Mouse (Mus musculus) midbrain, embryonic 11.5 days (tissue): Measurements from ENCODE around the gene Rbfox1. TPM values are rescaled to one million over a fixed set of nuclear protein-coding genes. Genes with fewer than 3 reads are reported as not detected.

Experiments
- ATAC-seq: fragments of 200-750 bp; cut with Nextera tagmentation; 2 replicates; pipeline ENCODE4 v1.8.0; 2017; ENCODE audit warnings: moderate TSS enrichment, moderate library complexity; ENCODE audit not compliant: low FRiP score
- DNase-seq: peaks from one replicate; pipeline ENCODE4 v3.0.0; 2015; ENCODE audit warnings: low spot score; ENCODE audit errors: missing footprints
- H3K27ac ChIP-seq: fragments of 300-500 bp; sonication (generic); 2 replicates; pipeline ENCODE4 v1.5.1; 2014; ENCODE audit warnings: low read depth, low read length
- H3K27me3 ChIP-seq: fragments of 300-500 bp; sonication (generic); 2 replicates; pipeline ENCODE4 v1.6.1; 2014; ENCODE audit warnings: mild to moderate bottlenecking, low read length, moderate library complexity, mixed read lengths; ENCODE audit not compliant: control insufficient read depth, insufficient read depth
- H3K36me3 ChIP-seq: fragments of 300-500 bp; sonication (generic); 2 replicates; pipeline ENCODE4 v1.6.1; 2014; ENCODE audit warnings: mild to moderate bottlenecking, low read length, moderate library complexity, mixed read lengths; ENCODE audit not compliant: control insufficient read depth, insufficient read depth
- H3K4me1 ChIP-seq: fragments of 300-500 bp; sonication (generic); 2 replicates; pipeline ENCODE4 v1.6.1; 2014; ENCODE audit warnings: low read length; ENCODE audit not compliant: control insufficient read depth, insufficient read depth
- H3K4me2 ChIP-seq: fragments of 300-500 bp; sonication (generic); 2 replicates; pipeline ENCODE4 v1.6.1; 2014; ENCODE audit warnings: mild to moderate bottlenecking, moderate library complexity
- H3K4me3 ChIP-seq: fragments of 300-500 bp; sonication (generic); 2 replicates; pipeline ENCODE4 v1.5.1; 2014; ENCODE audit warnings: low read depth, low read length
- H3K9ac ChIP-seq: fragments of 300-500 bp; sonication (generic); 2 replicates; pipeline ENCODE4 v1.6.1; 2014; ENCODE audit warnings: low read length
- H3K9me3 ChIP-seq: fragments of 300-500 bp; sonication (generic); 2 replicates; pipeline ENCODE4 v1.6.1; 2016; ENCODE audit warnings: low read length; ENCODE audit not compliant: control insufficient read depth
- whole genome bisulfite sequencing: fragments of 180-500 bp; shearing (Covaris S2); extraction: QIAGEN DNeasy Blood & Tissue Kit; methylation state at CpG from one replicate; pipeline ENCODE4 v1.1.7; 2014; 5-methylcytosine and 5-hydroxymethylcytosine counted together
- polyA plus RNA-seq: library from polyadenylated mRNA; unstranded; fragments of >200 nt; fragmentation: Nextera tagmentation; extraction: Ambion mirVana; gene quantifications from 2 replicates; pipeline ENCODE4 v1.2.1, GENCODE M21; 2014

Rbfox1 gene
- polyA plus RNA-seq, 1 experiment from 2014 or later, result 6.1 TPM

GRCm38 (mm10) chr16:6365793-6366192 lies 480.6 kb downstream of the Rbfox1 start:
- no peak overlapping the region for H3K9ac ChIP-seq
- WGBS, result 88% methylated on average over 2 of the region's 2 CpGs
- H3K4me2 ChIP-seq, result no peak overlapping the region
- no peaks in the 10 kb centered on the region for H3K4me1 ChIP-seq
- no peak for DNase-seq
- ATAC-seq, result no peak
- no peaks in the 10 kb centered on the region for H3K9me3 ChIP-seq
- H3K36me3 ChIP-seq, result no peaks in the 10 kb centered on the region
- no peak overlapping the region for H3K4me3 ChIP-seq
- no peak overlapping the region for H3K27ac ChIP-seq
- no peaks in the 10 kb centered on the region for H3K27me3 ChIP-seq

GRCm38 (mm10) chr16:6366649-6367048 lies 481.5 kb downstream of the Rbfox1 start:
- no peaks in the 10 kb centered on the region for H3K4me1 ChIP-seq
- H3K9ac ChIP-seq, result no peak overlapping the region
- no peak overlapping the region for H3K4me2 ChIP-seq
- no peaks in the 10 kb centered on the region for H3K36me3 ChIP-seq
- H3K27ac ChIP-seq, result no peak overlapping the region
- H3K9me3 ChIP-seq, result no peaks in the 10 kb centered on the region
- 88% methylated on average over 6 of the region's 6 CpGs for WGBS
- no peak for ATAC-seq
- no peaks in the 10 kb centered on the region for H3K27me3 ChIP-seq
- no peak overlapping the region for H3K4me3 ChIP-seq
- no peak for DNase-seq

DNA sequence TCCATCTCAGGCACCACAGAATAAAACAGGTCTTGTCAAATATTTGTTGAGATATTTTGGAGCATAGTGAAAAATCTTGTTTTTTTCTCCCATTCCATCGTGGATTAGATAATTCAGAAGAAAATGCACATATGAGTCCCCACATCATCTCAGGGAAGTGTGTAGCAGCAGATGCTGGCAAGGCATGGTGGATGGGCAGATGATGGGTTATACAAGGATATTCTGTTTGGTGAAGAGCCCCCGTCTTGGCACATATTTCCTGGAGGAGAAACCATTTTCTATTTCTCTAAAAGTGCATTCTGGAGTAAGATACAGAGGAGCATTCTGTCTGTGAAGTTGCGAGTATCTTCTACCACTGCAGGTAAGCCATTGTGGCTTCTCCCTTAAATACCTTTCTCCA lies 495.8 kb downstream of the Rbfox1 start:
- Histone ChIP-seq H3K27ac (no peak overlapping the region), H3K9me3 (no peaks in the 10 kb centered on the region), H3K27me3 (no peaks in the 10 kb centered on the region), H3K4me3 (no peak overlapping the region), H3K4me1 (no peaks in the 10 kb centered on the region), H3K9ac (no peak overlapping the region), H3K4me2 (no peak overlapping the region), H3K36me3 (no peaks in the 10 kb centered on the region)
- no peak for ATAC-seq
- 89% methylated on average over 3 of the region's 3 CpGs for WGBS
- no peak for DNase-seq

DNA sequence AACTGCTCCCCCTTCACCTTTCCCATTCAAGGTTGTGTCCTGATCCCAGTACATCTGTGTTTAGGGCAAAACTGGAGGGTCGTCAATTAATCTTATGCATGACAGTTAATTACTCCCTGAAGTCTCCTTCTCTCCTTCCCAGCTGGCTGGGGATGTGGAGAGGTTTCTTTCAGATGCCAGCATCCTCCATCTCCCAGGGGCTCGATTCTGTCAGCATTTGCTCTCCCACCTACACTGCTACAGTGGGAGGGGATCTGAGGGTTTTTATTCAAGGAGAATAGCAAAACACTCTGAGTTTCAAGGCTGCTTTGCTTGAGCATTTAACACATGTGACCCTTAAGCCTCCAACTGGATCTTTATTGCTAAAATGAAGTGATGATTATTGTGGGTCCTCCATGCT lies 496.4 kb downstream of the Rbfox1 start:
- Histone ChIP-seq H3K36me3 (no peaks in the 10 kb centered on the region), H3K27me3 (no peaks in the 10 kb centered on the region), H3K4me3 (no peak overlapping the region), H3K27ac (no peak overlapping the region), H3K4me1 (no peaks in the 10 kb centered on the region), H3K4me2 (no peak overlapping the region), H3K9ac (no peak overlapping the region), H3K9me3 (no peaks in the 10 kb centered on the region)
- no peak for DNase-seq
- no peak for ATAC-seq
- 60% methylated on average over 2 of the region's 2 CpGs for WGBS

GRCm38 (mm10) chr16:6382712-6383111 lies 497.6 kb downstream of the Rbfox1 start:
- Histone ChIP-seq H3K4me2 (no peak overlapping the region), H3K27me3 (no peaks in the 10 kb centered on the region), H3K9me3 (no peaks in the 10 kb centered on the region), H3K27ac (no peak overlapping the region), H3K4me3 (no peak overlapping the region), H3K36me3 (no peaks in the 10 kb centered on the region), H3K4me1 (no peaks in the 10 kb centered on the region), H3K9ac (no peak overlapping the region)
- 92% methylated on average over 5 of the region's 5 CpGs for WGBS
- no peak for DNase-seq
- ATAC-seq, result no peak

DNA sequence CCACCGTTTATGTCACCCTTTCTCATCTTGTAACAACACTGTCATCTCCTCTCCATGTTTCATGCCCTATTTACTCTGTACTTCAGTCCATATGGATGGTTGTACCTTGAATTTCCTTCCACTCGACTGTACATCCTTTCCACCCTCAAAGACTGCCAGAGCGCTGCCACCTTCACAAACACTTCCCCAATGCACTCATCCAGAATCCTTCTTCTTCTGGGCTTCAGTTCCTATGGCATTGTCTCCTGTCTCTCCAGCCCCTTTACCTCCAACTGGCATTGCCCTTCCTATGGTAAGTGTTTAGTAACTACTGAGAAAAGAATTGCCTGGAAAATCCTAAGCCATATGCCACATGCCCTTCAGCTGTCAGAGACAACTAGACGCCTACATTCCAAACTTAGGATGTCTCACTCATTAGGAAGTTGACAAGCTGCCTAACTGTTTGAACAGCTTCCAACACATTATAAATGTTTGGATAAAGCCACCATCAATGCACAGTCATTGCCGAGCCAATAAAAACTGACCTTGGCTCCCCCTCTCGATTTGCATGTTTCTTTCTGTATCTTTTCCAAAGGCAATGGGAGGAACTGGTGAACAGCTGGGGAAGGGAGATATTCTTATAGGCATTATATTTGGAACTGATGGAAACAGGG lies 505.2 kb downstream of the Rbfox1 start:
- no peaks in the 10 kb centered on the region for H3K9me3 ChIP-seq
- no peak overlapping the region for H3K9ac ChIP-seq
- no peaks in the 10 kb centered on the region for H3K4me1 ChIP-seq
- no peak overlapping the region for H3K4me3 ChIP-seq
- H3K27ac ChIP-seq, result no peak overlapping the region
- ATAC-seq, result no peak
- 88% methylated on average over 6 of the region's 6 CpGs for WGBS
- no peaks in the 10 kb centered on the region for H3K27me3 ChIP-seq
- H3K4me2 ChIP-seq, result no peak overlapping the region
- H3K36me3 ChIP-seq, result no peaks in the 10 kb centered on the region
- no peak for DNase-seq

DNA sequence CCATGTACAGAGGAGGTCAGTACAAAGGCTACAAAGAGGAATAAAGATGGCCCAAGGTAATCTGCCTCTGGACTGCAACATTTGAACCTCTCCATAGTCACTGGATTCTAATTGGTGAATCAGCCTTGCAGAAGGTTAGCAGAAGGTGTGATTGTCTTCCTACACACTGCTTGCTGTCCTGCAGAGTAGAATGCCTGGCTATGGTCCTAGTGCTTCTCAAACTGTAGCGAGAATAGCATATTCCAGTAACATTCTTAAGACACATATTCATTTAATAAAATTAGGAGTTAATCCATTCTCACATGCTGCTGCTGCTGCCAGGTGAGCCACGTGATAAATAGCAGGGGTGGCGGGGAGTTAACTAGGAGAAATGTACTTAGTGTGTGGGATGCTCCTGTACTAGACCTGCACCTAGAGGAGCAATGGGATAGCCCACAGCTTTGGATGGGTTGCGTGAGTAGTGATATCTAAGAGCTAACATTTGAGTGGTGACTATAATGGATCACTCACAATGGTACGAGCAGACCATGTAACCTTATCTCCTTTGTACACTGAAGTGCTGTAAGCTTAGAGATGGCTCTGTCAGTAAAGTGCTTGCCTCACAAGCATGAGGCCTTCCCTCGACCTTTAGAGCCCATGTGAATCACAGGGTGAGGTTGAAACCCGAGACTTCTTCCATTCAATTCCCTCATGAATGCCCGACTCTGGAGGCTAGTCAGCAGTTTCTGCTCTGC lies 511.7 kb downstream of the Rbfox1 start:
- 63% methylated on average over 8 of the region's 8 CpGs for WGBS
- H3K4me2 ChIP-seq, result no peak overlapping the region
- H3K4me1 ChIP-seq, result no peaks in the 10 kb centered on the region
- DNase-seq (no peak), ATAC-seq (no peak)
- H3K4me3 ChIP-seq, result no peak overlapping the region
- no peaks in the 10 kb centered on the region for H3K36me3 ChIP-seq
- no peak overlapping the region for H3K9ac ChIP-seq
- no peak overlapping the region for H3K27ac ChIP-seq
- H3K27me3 ChIP-seq, result no peaks in the 10 kb centered on the region
- no peaks in the 10 kb centered on the region for H3K9me3 ChIP-seq

DNA sequence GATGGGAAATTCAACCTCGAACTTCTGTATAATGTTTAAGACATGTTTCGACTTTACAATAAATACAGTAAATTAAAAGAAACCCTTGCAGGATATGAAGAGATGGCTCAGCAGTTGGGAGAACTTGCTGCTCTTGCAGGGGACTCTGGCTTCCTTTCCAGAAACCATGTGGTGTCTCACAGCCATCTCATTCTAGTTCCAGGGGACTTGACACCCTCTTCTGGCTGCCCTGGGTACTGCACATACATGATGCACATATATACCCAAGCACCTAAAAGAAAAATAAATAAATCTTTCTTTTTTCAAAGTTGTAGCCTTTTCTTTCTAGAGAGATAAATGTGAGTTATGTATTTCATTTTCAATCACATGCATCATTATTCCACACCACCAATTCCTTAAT lies 512.5 kb downstream of the Rbfox1 start:
- ATAC-seq (no peak), DNase-seq (peak; percentile 85)
- WGBS, result 94% methylated on average over 2 of the region's 2 CpGs
- Histone ChIP-seq H3K4me3 (no peak overlapping the region), H3K4me2 (no peak overlapping the region), H3K9me3 (no peaks in the 10 kb centered on the region), H3K9ac (no peak overlapping the region), H3K27me3 (no peaks in the 10 kb centered on the region), H3K4me1 (no peaks in the 10 kb centered on the region), H3K36me3 (no peaks in the 10 kb centered on the region), H3K27ac (no peak overlapping the region)

- WGBS, result 93% methylated on average over 3 of the region's 3 CpGs
- ATAC-seq, result no peak
- no peaks in the 10 kb centered on the region for H3K9me3 ChIP-seq
Observed at GRCm38 (mm10) chr16:6402816-6403215, 517.7 kb downstream of the Rbfox1 start.

More at GRCm38 (mm10) chr16:6402816-6403215, 517.7 kb downstream of the Rbfox1 start:
- Histone ChIP-seq H3K9ac (no peak overlapping the region), H3K27me3 (no peaks in the 10 kb centered on the region), H3K36me3 (no peaks in the 10 kb centered on the region), H3K27ac (no peak overlapping the region), H3K4me1 (no peaks in the 10 kb centered on the region), H3K4me2 (no peak overlapping the region), H3K4me3 (no peak overlapping the region)
- no peak for DNase-seq
